25 mouse cellular contexts compared by ENCODE assay signal in the genomic region with DNA sequence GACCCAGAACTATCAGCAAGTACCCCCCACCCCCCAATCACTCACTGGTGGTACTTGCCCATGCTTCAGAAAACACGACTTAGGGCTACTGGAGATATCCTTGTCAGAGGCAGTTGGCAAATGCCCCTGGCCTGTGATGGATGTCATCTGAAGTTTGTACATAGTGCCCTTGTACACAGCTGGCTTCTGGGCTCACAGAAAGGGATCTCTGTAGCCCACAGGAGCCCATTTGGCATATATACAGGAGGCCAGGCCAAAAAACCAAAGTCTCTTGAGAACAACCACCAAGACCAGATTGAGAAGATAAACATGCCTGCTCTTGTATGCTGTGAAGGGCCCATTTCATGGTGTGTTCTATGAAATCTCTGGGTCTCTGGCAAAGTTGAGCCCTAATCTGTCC.
DNase-seq lines count a peak whose midpoint lies in the region; ATAC-seq lines count a peak whose summit lies in the region.
"Had no signal": no experiment of that assay in that cellular context is flagged by ENCODE, and none has a peak within 500 bp of the region (broad histone marks: within the 10 kb centered on the region; RNA-seq: fewer than 3 reads in every experiment).

No protein-coding gene starts in this region.

- peak; percentile 77 for DNase-seq in heart, adult 11 months
- DNase-seq in heart, adult 9 months (ENCODE audit: low spot score in 2 of 2), result no peak
- peak; percentile 99 for DNase-seq in adipocyte (ENCODE audit: low spot score)
- peak; percentile 71 for DNase-seq in adrenal gland, postnatal 10 days
- DNase-seq in fat pad, adult 2 months (ENCODE audit: extremely low read depth, low read depth, low spot score), result peak; percentile 88
- DNase-seq in spleen, postnatal 36 days (ENCODE audit: low spot score in 2 of 2), result no peak
- DNase-seq: cerebellum, adult 18-20 months; cerebellum, adult 9-11 months; cerebellum, postnatal 36 days; gastrocnemius, postnatal 36 days; heart, adult 18-20 months; heart, postnatal 36 days; kidney, adult 9 months had no signal

- no peaks in the 10 kb centered on the region for H3K4me1 ChIP-seq in forebrain, embryonic 15.5 days
- H3K4me1 ChIP-seq: embryonic facial prominence, embryonic 10.5 days; forebrain, embryonic 10.5 days; hindbrain, embryonic 12.5 days had no signal

- no peak overlapping the region for H3K4me3 ChIP-seq in forebrain, embryonic 15.5 days
- H3K4me3 ChIP-seq: embryonic facial prominence, embryonic 10.5 days; forebrain, embryonic 10.5 days; heart, embryonic 13.5 days; hindbrain, embryonic 12.5 days had no signal

- no peaks in the 10 kb centered on the region for H3K36me3 ChIP-seq in forebrain, embryonic 15.5 days
- H3K36me3 ChIP-seq: embryonic facial prominence, embryonic 10.5 days; forebrain, embryonic 10.5 days; heart, embryonic 13.5 days; hindbrain, embryonic 12.5 days had no signal

- no peak overlapping the region for H3K4me2 ChIP-seq in forebrain, embryonic 15.5 days (replicated peaks)
- H3K4me2 ChIP-seq: heart, embryonic 13.5 days; hindbrain, embryonic 12.5 days had no signal

- no peaks in the 10 kb centered on the region for H3K27me3 ChIP-seq in forebrain, embryonic 15.5 days
- H3K27me3 ChIP-seq: CH12.LX; heart, embryonic 13.5 days; hindbrain, embryonic 12.5 days; Patski had no signal

- H3K9me3 ChIP-seq in forebrain, embryonic 15.5 days, result no peaks in the 10 kb centered on the region
- H3K9me3 ChIP-seq: embryonic facial prominence, embryonic 10.5 days; forebrain, embryonic 10.5 days; heart, embryonic 13.5 days; hindbrain, embryonic 12.5 days had no signal

- no peak for ATAC-seq in forebrain, embryonic 15.5 days (replicated peaks)
- ATAC-seq: activated CD4-positive, CD25-positive, alpha-beta regulatory T cell, adult 4 months; forebrain, embryonic 14.5 days; hindbrain, embryonic 16.5 days; inflammation-experienced regulatory T-cells, adult 6 months; intestine, postnatal 0 days; Patski had no signal

- no peak overlapping the region for H3K27ac ChIP-seq in forebrain, embryonic 15.5 days (replicated peaks)
- H3K27ac ChIP-seq: embryonic facial prominence, embryonic 10.5 days; forebrain, embryonic 10.5 days; heart, embryonic 13.5 days; hindbrain, embryonic 12.5 days had no signal

- no peak overlapping the region for H3K9ac ChIP-seq in forebrain, embryonic 15.5 days (replicated peaks)
- H3K9ac ChIP-seq: heart, embryonic 13.5 days; hindbrain, embryonic 12.5 days had no signal

- WGBS in forebrain, embryonic 15.5 days, result 87% methylated on average over 1 of the region's 1 CpGs

Comparison
In these comparisons a context has a peak if more than half of its experiments do, and no peak if none do; other contexts are left out.
1. DNase-seq: peak in heart, adult 11 months (single experiment), adipocyte (single experiment), adrenal gland, postnatal 10 days (single experiment) and fat pad, adult 2 months (single experiment); none in heart, adult 9 months (0 of 2) and spleen, postnatal 36 days (0 of 2).